Mouse (Mus musculus): ENCODE measurements around the gene Rdh1. TPM values are rescaled to one million over a fixed set of nuclear protein-coding genes. Genes with fewer than 3 reads are reported as not detected.
"Not testable (repeated sequence)": the region's sequence is repeated elsewhere in the genome, so short reads cannot be mapped to it uniquely, and the experiment has no call there.

The Rdh1 gene
- total RNA-seq, 2 experiments from 2014 or later: 0.12 to 0.14 TPM

- no peak for DNase-seq (ENCODE audit: extremely low spot score in 1 of 2, low spot score in 1 of 2)
Observed at GRCm38 (mm10) chr10:127748847-127749612, 10.5 kb upstream of the Rdh1 start.

GRCm38 (mm10) chr10:127750136-127750777, 9.3 kb upstream of the Rdh1 start:
- no peak for DNase-seq (ENCODE audit: extremely low spot score in 1 of 2, low spot score in 1 of 2)

- DNase-seq (ENCODE audit: extremely low spot score in 1 of 2, low spot score in 1 of 2): no peak
Observed at GRCm38 (mm10) chr10:127751548-127751947, 8.0 kb upstream of the Rdh1 start, which contains the start of gene Gpr182. TSS of gene Gpr182 (minus strand) at chr10:127751732.

DNA sequence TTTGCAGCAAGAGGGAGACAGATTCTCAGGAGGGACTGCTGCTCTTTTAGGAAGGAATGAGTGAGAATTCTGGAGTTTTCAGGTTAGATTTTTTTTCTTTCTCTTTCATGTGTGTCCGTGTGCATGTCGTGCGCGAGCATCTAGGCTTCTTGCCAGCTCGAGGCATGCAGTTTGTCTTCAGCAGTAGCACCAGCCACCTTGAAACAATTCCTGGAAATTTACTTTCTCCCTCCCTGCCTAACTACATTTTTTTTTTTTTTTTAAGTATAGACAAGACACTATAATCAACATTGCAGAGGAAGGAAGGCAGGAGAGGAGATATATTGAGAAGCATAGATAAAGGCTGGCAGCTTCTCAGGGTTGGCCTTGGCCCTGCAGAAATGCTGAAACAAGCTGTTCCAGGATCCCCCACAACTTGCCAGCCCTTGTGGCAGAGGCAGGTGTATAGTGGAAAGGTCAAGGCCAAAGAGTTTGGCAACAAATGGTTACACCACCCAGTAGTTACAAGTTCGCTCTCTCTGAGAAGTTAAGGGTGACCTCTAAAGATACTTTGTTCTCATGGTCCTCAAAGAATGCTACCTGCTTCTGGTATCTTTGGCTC, 4.9 kb upstream of the Rdh1 start:
- DNase-seq (ENCODE audit: extremely low spot score in 1 of 2, low spot score in 1 of 2): no peak

GRCm38 (mm10) chr10:127755246-127755645, 4.3 kb upstream of the Rdh1 start:
- no peak for DNase-seq (ENCODE audit: extremely low spot score in 1 of 2, low spot score in 1 of 2)

DNA sequence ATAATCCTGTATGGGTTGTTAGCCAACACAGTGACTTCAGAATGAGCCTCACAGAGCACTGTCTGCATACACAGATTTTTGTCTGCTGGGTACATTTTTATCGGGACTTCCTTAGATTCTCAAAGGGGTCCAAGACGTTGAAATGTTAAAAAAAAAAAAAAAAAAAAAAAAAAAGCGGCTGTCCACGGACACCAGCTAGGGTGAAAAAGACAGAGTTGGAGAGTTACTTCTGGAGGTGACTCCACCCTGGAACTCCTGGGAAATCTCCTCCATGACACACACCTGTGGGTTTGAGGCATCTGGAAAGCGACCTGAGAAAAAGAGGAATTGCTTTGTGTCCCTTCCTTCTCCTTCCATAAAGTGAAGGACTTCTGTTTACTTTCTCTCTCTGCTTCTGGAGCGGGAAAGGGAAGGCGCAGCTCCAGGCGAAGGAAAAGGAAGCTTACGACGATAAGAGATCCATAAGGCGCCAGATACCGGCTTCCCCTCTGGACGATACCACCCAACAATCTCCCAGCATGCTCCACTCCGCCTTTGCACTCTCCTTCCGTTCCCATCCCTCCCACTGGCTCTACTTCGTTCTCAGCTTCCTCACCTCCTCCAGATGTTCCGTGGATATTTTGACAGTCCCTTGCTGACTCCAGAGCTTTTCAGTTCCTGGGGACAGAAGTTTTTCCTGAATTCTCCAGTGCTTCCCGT, 3.6 kb upstream of the Rdh1 start:
- DNase-seq (ENCODE audit: extremely low spot score in 1 of 2, low spot score in 1 of 2): no peak

DNA sequence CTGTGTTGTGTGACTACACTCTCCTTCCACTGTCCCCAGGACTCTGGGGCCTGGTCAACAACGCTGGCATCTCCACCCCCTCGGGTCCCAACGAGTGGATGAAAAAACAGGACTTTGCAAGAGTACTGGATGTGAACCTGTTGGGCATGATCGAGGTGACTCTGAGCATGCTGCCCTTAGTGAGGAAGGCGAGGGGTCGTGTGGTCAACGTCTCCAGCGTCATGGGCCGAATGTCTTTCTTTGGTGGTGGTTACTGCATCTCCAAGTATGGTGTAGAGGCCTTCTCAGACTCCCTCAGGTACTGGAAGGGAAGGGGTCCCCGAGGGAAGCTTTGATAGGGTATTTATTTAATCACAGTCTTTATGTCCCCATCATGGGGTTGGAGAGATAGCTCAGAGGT, 3.4 kb downstream of the Rdh1 start:
- DNase-seq (ENCODE audit: extremely low spot score in 1 of 2, low spot score in 1 of 2): not testable (repeated sequence)

GRCm38 (mm10) chr10:127763914-127764680, 4.6 kb downstream of the Rdh1 start:
- no peak for DNase-seq (ENCODE audit: extremely low spot score in 1 of 2, low spot score in 1 of 2)

- DNase-seq (ENCODE audit: extremely low spot score in 1 of 2, low spot score in 1 of 2): no peak
Observed at GRCm38 (mm10) chr10:127766564-127766963, 7.0 kb downstream of the Rdh1 start.

GRCm38 (mm10) chr10:127776011-127776410, 16.5 kb downstream of the Rdh1 start, which contains the start of gene Rdh9:
TSS of gene Rdh9 (plus strand) at chr10:127776386.
- no peak for DNase-seq (ENCODE audit: extremely low spot score in 1 of 2, low spot score in 1 of 2)

DNA sequence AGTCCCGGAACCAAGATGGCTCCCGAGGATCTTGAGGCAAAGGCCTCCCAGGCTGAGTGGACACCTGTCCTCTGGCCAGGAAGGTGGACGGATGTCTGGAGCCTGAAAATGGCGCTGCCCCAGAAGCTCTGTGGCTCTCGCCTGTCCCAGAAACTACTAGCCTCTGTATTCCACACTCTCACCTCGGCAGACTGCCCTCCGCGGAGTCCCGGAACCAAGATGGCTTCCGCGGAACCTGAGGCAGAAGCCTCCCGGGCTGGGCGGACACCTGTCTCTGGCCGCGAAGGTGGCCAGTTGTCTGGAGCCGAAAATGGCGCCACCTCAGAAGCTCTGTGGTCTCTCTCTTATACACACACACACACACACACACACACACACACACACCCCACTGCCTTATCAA, 22.8 kb downstream of the Rdh1 start:
- DNase-seq (ENCODE audit: extremely low spot score in 1 of 2, low spot score in 1 of 2): not testable (repeated sequence)

DNA sequence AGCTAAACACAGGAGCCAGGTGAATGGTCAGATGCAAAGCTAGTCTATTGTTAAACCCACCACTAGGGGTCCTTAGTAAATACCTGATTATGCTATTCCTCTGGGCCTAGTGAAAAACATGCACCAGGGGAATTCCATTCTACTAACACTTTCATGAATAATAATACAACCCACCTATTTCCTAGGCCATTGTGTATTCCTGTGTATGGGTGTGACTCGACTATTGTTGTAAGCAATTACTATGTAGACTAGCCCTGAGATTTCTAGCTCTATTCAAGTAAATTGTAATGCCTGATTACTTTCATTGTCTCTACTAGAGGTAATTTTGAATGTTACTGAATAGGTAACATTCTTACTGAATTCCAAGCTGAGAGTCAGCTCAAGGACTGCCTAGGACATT, 25.9 kb downstream of the Rdh1 start:
- DNase-seq (ENCODE audit: extremely low spot score in 1 of 2, low spot score in 1 of 2): not testable (repeated sequence)

GRCm38 (mm10) chr10:127799295-127799694, 39.8 kb downstream of the Rdh1 start:
- DNase-seq (ENCODE audit: extremely low spot score in 1 of 2, low spot score in 1 of 2): no peak

- no peak for DNase-seq (ENCODE audit: extremely low spot score in 1 of 2, low spot score in 1 of 2)
Observed at GRCm38 (mm10) chr10:127800891-127801290, 41.4 kb downstream of the Rdh1 start, which contains the start of gene Rdh16. TSS of gene Rdh16 (plus strand) at chr10:127801152.

DNA sequence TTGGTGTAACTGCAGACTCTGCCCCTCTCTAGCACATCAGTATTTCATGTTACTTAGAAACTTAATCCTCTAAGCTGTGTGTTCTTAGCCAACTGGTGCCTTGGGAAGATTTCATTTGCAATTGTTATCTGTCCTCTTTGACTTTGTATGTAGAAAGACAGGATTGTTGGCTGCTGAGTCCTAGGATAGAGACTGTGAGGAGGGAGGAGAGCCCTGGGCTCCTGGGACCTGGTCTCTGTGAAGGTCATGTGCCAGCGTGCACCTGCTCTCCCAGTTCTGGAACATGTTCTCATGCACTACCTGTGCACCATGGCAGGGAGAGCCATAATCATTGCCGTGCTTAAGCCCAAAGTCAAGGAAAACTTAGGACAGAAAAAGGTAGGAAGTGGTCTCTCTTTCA, 42.1 kb downstream of the Rdh1 start:
- DNase-seq (ENCODE audit: extremely low spot score in 1 of 2, low spot score in 1 of 2): no peak

GRCm38 (mm10) chr10:127802236-127802635, 42.7 kb downstream of the Rdh1 start:
- DNase-seq (ENCODE audit: extremely low spot score in 1 of 2, low spot score in 1 of 2): no peak

- DNase-seq (ENCODE audit: extremely low spot score in 1 of 2, low spot score in 1 of 2): no peak
Observed at GRCm38 (mm10) chr10:127804416-127804815, 44.9 kb downstream of the Rdh1 start.

GRCm38 (mm10) chr10:127815888-127816287, 56.4 kb downstream of the Rdh1 start:
- no peak for DNase-seq (ENCODE audit: extremely low spot score in 1 of 2, low spot score in 1 of 2)

DNA sequence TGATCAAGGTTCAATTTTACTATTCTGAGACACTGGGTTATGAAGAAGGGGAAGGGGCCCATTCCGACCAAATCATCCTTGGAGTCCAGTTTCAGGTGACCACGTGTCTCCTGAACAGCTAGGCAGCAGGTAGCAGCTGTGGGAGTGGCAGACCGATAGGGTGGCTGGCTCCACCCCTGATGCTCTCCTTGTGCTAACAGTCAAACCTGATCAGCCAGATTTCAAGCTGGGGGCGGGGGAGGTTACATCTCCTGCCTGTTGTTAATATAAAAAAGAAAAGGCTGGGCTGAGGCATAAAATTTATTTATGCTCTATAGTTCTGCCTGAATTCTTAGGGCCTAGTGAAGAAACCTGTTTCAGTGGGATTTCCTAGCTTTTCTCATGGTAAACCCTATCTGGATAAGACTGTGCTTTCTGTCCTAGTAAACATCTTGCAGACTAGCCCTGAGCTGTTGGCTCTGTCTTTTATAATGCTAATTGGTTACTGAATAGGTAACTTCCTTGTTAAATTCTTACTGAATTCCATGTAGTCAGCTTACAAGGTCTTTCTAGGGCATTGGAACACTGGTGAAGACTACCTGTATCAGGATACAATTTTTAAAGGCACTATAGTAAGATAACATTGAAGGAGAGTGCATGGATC, 57.9 kb downstream of the Rdh1 start:
- DNase-seq (ENCODE audit: extremely low spot score in 1 of 2, low spot score in 1 of 2): not testable (repeated sequence)
